Mouse (Mus musculus) left cerebral cortex, postnatal 4 days (tissue): ENCODE measurements around the gene Lrrc61. TPM values are rescaled to one million over a fixed set of nuclear protein-coding genes. Genes with fewer than 3 reads are reported as not detected.
"Not testable (repeated sequence)": the region's sequence is repeated elsewhere in the genome, so short reads cannot be mapped to it uniquely, and the experiment has no call there.

ENCODE experiments used
- DNase-seq: peaks from one replicate; pipeline ENCODE4 v3.0.0-alpha.2; 2022
- intact Hi-C: fragments of 180-260 bp; cut with DNase I; formaldehyde crosslinking; loops from one replicate; pipeline ENCODE4 v1.15.1; 2025
- total RNA-seq, 2 experiments: library from RNA; stranded (reverse); gene quantifications; 2 replicates each; pipeline ENCODE4 v1.2.3; 2021

Gene Lrrc61
- 10 to 100 TPM; 28.8 to 35.0 TPM for total RNA-seq

- DNase-seq: peak; percentile 99
- intact Hi-C loops: no loop called here
Measured at GRCm38 (mm10) chr6:48554280-48555103, at the start of gene Lrrc61. Gene Lrrc61 (plus strand): TSS chr6:48554796.

- DNase-seq: no peak
- intact Hi-C loops: no loop called here
Measured at GRCm38 (mm10) chr6:48508087-48508486, 46.5 kb upstream of the Lrrc61 start.

- DNase-seq: no peak
- intact Hi-C loops: no loop called here
Measured at GRCm38 (mm10) chr6:48510426-48510825, 44.2 kb upstream of the Lrrc61 start.

GRCm38 (mm10) chr6:48511861-48512260 lies 42.7 kb upstream of the Lrrc61 start:
- intact Hi-C loops: no loop called here
- DNase-seq: no peak

- intact Hi-C loops, DNase-seq: not testable (repeated sequence)
Measured at GRCm38 (mm10) chr6:48524882-48525281, 29.7 kb upstream of the Lrrc61 start.

- intact Hi-C loops: no loop called here
- no peak for DNase-seq
Measured at GRCm38 (mm10) chr6:48527901-48528300, 26.7 kb upstream of the Lrrc61 start.

- intact Hi-C loops: no loop called here
- no peak for DNase-seq
Measured at GRCm38 (mm10) chr6:48529261-48529660, 25.3 kb upstream of the Lrrc61 start.

- intact Hi-C loops: no loop called here
- DNase-seq: no peak
Measured at GRCm38 (mm10) chr6:48529871-48530440, 24.6 kb upstream of the Lrrc61 start.

GRCm38 (mm10) chr6:48530862-48531261 lies 23.7 kb upstream of the Lrrc61 start:
- intact Hi-C loops: no loop called here

GRCm38 (mm10) chr6:48533475-48533874 lies 21.1 kb upstream of the Lrrc61 start:
- DNase-seq: no peak
- intact Hi-C loops: no loop called here

More at GRCm38 (mm10) chr6:48530862-48531261, 23.7 kb upstream of the Lrrc61 start:
- peak; percentile 26 for DNase-seq

- no peak for DNase-seq
- intact Hi-C loops: no loop called here
Measured at GRCm38 (mm10) chr6:48534913-48535312, 19.7 kb upstream of the Lrrc61 start.

- DNase-seq: no peak
- intact Hi-C loops: no loop called here
Measured at GRCm38 (mm10) chr6:48536091-48536490, 18.5 kb upstream of the Lrrc61 start.

GRCm38 (mm10) chr6:48537105-48537954 lies 17.3 kb upstream of the Lrrc61 start, which contains the start of gene Atp6v0e2:
Gene Atp6v0e2 (plus strand): TSS chr6:48537615.
- intact Hi-C loops: no loop called here
- peak; percentile 94 for DNase-seq

- intact Hi-C loops: no loop called here
- peak; percentile 82 for DNase-seq
Measured at GRCm38 (mm10) chr6:48538841-48539737, 15.5 kb upstream of the Lrrc61 start.

GRCm38 (mm10) chr6:48539860-48540259 lies 14.7 kb upstream of the Lrrc61 start:
- intact Hi-C loops: loop anchor here (5.0 kb wide), 1 partner anchor 363 kb away; no protein-coding TSS in a partner anchor
- DNase-seq: peak; percentile 25

- intact Hi-C loops: loop anchor here (5.0 kb wide), 1 partner anchor 363 kb away; no protein-coding TSS in a partner anchor
- DNase-seq: no peak
Measured at GRCm38 (mm10) chr6:48540721-48541120, 13.9 kb upstream of the Lrrc61 start.

GRCm38 (mm10) chr6:48541560-48542450 lies 12.8 kb upstream of the Lrrc61 start:
- no peak for DNase-seq
- intact Hi-C loops: loop anchor here (5.0 kb wide), 1 partner anchor 365 kb away; no protein-coding TSS in a partner anchor

GRCm38 (mm10) chr6:48542631-48543030 lies 12.0 kb upstream of the Lrrc61 start:
- intact Hi-C loops: loop anchor here (5.0 kb wide), 1 partner anchor 365 kb away; no protein-coding TSS in a partner anchor
- no peak for DNase-seq

- intact Hi-C loops: no loop called here
- DNase-seq: no peak
Measured at GRCm38 (mm10) chr6:48545251-48545650, 9.3 kb upstream of the Lrrc61 start.
